15 mouse cellular contexts compared by ENCODE assay signal in genomic region chr17:35209785-35210535, GRCm38 (mm10). TPM values are rescaled to one million over a fixed set of nuclear protein-coding genes. Genes with fewer than 3 reads are reported as not detected.
DNase-seq lines count a peak whose midpoint lies in the region; TF ChIP-seq lines count a peak whose summit lies in the region.
"Had no signal": no experiment of that assay in that cellular context is flagged by ENCODE, and none has a peak within 500 bp of the region (broad histone marks: within the 10 kb centered on the region; RNA-seq: fewer than 3 reads in every experiment).

No protein-coding gene starts in this region.

- H3K4me3 ChIP-seq in liver, adult 2 months (ENCODE audit: insufficient read depth, low read depth, low read length): no peak overlapping the region
- H3K4me3 ChIP-seq in CH12.LX (replicated peaks in 1 of 3; ENCODE audit: low read depth in 2 of 3, low read length in 2 of 3, poor library complexity in 1 of 3): no peak overlapping the region
- H3K4me3 ChIP-seq in spleen, adult 2 months (ENCODE audit: extremely low read depth, insufficient read depth, insufficient read length): peak overlapping the region; percentile 5; the same call in 1 of the 2 replicates
- H3K4me3 ChIP-seq: hindbrain, embryonic 13.5 days; midbrain, embryonic 13.5 days; neural tube, embryonic 15.5 days had no signal

- no peaks in the 10 kb centered on the region for H3K9me3 ChIP-seq in CH12.LX (replicated peaks; ENCODE audit: low read length)
- H3K9me3 ChIP-seq: hindbrain, embryonic 13.5 days; midbrain, embryonic 13.5 days; neural tube, embryonic 15.5 days had no signal

- no peak for TF ChIP-seq CTCF in liver, adult 2 months (IDR thresholded peaks at IDR 0.05; ENCODE audit: low read depth, low read length)
- TF ChIP-seq CTCF in CH12.LX (conservative IDR thresholded peaks at IDR 0.05 in 1 of 2, IDR thresholded peaks at IDR 0.05 in 1 of 2; ENCODE audit: low read depth in 2 of 2, low read length in 2 of 2): no peak
- TF ChIP-seq CTCF in spleen, adult 2 months (IDR thresholded peaks at IDR 0.05; ENCODE audit: extremely low read depth, insufficient read depth, insufficient read length, insufficient replicate concordance): no peak

- dilution Hi-C loops in CH12.LX (cut with MboI; ENCODE audit: extremely low pct_ligation_motif_present, extremely low pct_unique_long_range_greater_than_20kb, low sequenced_read_pairs): no loop called here

- H3K79me2 ChIP-seq in liver, adult 2 months (ENCODE audit: control insufficient read depth, insufficient read depth, low read length): no peaks in the 10 kb centered on the region
- H3K79me2 ChIP-seq in CH12.LX (replicated peaks; ENCODE audit: control insufficient read depth, extremely low read depth, insufficient read depth, poor library complexity, severe bottlenecking): no peaks in the 10 kb centered on the region

- TF ChIP-seq POLR2A in liver, adult 2 months (IDR thresholded peaks at IDR 0.05; ENCODE audit: extremely low read depth, insufficient read depth, low read length): no peak
- peak; percentile 46 for TF ChIP-seq POLR2A in CH12.LX (IDR thresholded peaks at IDR 0.05; ENCODE audit: low read depth, low read length)
- TF ChIP-seq POLR2A in spleen, adult 2 months (IDR thresholded peaks at IDR 0.05; ENCODE audit: low read depth, low read length): no peak

- no peaks in the 10 kb centered on the region for H3K36me3 ChIP-seq in liver, adult 2 months (ENCODE audit: control insufficient read depth, insufficient read depth, low read length)
- H3K36me3 ChIP-seq in CH12.LX (replicated peaks in 1 of 2; ENCODE audit: control insufficient read depth in 1 of 2, insufficient read depth in 1 of 2, low read length in 1 of 2): no peaks in the 10 kb centered on the region
- no peaks in the 10 kb centered on the region for H3K36me3 ChIP-seq in spleen, adult 2 months (ENCODE audit: control insufficient read depth, insufficient read depth, low read length)
- H3K36me3 ChIP-seq: hindbrain, embryonic 13.5 days; midbrain, embryonic 13.5 days; neural tube, embryonic 15.5 days had no signal

- TF ChIP-seq RAD21 in CH12.LX (IDR thresholded peaks at IDR 0.05; ENCODE audit: low read depth, low read length): no peak; the same call in none of the 2 replicates

- no peaks in the 10 kb centered on the region for H3K4me1 ChIP-seq in liver, adult 2 months (ENCODE audit: control insufficient read depth, insufficient read depth, low read length)
- H3K4me1 ChIP-seq in CH12.LX (ENCODE audit: control insufficient read depth in 1 of 2, insufficient read depth in 2 of 2): peaks cover 28 to 80% of the 10 kb centered on the region in 2 experiments
- H3K4me1 ChIP-seq in spleen, adult 2 months (ENCODE audit: control insufficient read depth, insufficient read depth, insufficient read length): peaks cover 38% of the 10 kb centered on the region
- H3K4me1 ChIP-seq: midbrain, embryonic 13.5 days; neural tube, embryonic 15.5 days had no signal

- no peaks in the 10 kb centered on the region for H3K27me3 ChIP-seq in liver, adult 2 months (ENCODE audit: control insufficient read depth, insufficient read depth, low read length)
- H3K27me3 ChIP-seq in CH12.LX (replicated peaks): no peaks in the 10 kb centered on the region
- no peaks in the 10 kb centered on the region for H3K27me3 ChIP-seq in spleen, adult 2 months (ENCODE audit: control insufficient read depth, insufficient read depth, low read length)

- peak overlapping the region; percentile 72 for H3K4me2 ChIP-seq in CH12.LX (ENCODE audit: insufficient read depth, low read depth, poor library complexity, severe bottlenecking)
- H3K4me2 ChIP-seq: hindbrain, embryonic 13.5 days; lung, embryonic 14.5 days; midbrain, embryonic 13.5 days; neural tube, embryonic 15.5 days had no signal

- peak; percentile 92 for TF ChIP-seq EP300 in CH12.LX (IDR thresholded peaks at IDR 0.05; ENCODE audit: low read length)

- WGBS in liver, adult 2 months: 68% methylated on average over 12 of the region's 12 CpGs
- WGBS in spleen, adult 2 months: 10% methylated on average over 12 of the region's 12 CpGs

- H3K9ac ChIP-seq in liver, adult 2 months (ENCODE audit: low read depth, low read length): no peak overlapping the region
- H3K9ac ChIP-seq in CH12.LX (ENCODE audit: insufficient read depth, low read depth): peak overlapping the region; percentile 62
- H3K9ac ChIP-seq: hindbrain, embryonic 13.5 days; lung, embryonic 14.5 days; midbrain, embryonic 13.5 days; neural tube, embryonic 15.5 days had no signal

- in situ Hi-C loops in CH12.LX (cut with MboI; ENCODE audit: low pct_ligation_motif_present, low pct_unique_long_range_greater_than_20kb, low sequenced_read_pairs): no loop called here

- H3K27ac ChIP-seq in liver, adult 2 months (replicated peaks; ENCODE audit: insufficient read depth, low read depth, low read length): peak overlapping the region; percentile 4; the same call in 1 of the 2 replicates
- H3K27ac ChIP-seq in CH12.LX (ENCODE audit: insufficient read depth, low read depth): peak overlapping the region; percentile 97
- peak overlapping the region; percentile 84 for H3K27ac ChIP-seq in spleen, adult 2 months (ENCODE audit: insufficient read depth, low read length)
- H3K27ac ChIP-seq: hindbrain, embryonic 13.5 days; midbrain, embryonic 13.5 days; neural tube, embryonic 15.5 days had no signal

- no peak for DNase-seq in liver, adult 2 months (ENCODE audit: extremely low read depth, low read depth, low spot score)
- no peak for DNase-seq in liver
- peak; percentile 94 for DNase-seq in CH12.LX (ENCODE audit: extremely low read depth)
- DNase-seq in induced T-regulatory cell, adult 2 months (ENCODE audit: low read depth): peak; percentile 96
- peak; percentile 73 to 84 for DNase-seq in spleen, adult 2 months (ENCODE audit: low read depth in 1 of 2, low spot score in 2 of 2)
- no peak for DNase-seq in embryo, embryonic 10 days (ENCODE audit: low spot score)
- no peak for DNase-seq in neural tube, embryonic 10.5 days (ENCODE audit: extremely low spot score, low spot score)
- DNase-seq: kidney, adult 9 months; layer of hippocampus, adult 9-11 months; lung, embryonic 14.5 days; right cerebral cortex, postnatal 25 days had no signal

TF ChIP-seq in CH12.LX, 34 proteins besides CTCF, POLR2A, EP300 and RAD21 (continues in another document):
- TF ChIP-seq NRF1 (IDR thresholded peaks at IDR 0.05; ENCODE audit: low read depth, low read length) (0 out of 2 replicates have a peak, but pooled peaks have one; percentile 32), NELFE (IDR thresholded peaks at IDR 0.05; ENCODE audit: low read depth, low read length) (no peak), MEF2A (IDR thresholded peaks at IDR 0.05; ENCODE audit: borderline replicate concordance, low read depth, low read length) (peak; percentile 93), HCFC1 (IDR thresholded peaks at IDR 0.05; ENCODE audit: low read depth, low read length) (peak; percentile 58), GABPA (IDR thresholded peaks at IDR 0.05; ENCODE audit: insufficient replicate concordance, low read depth, low read length) (no peak), UBTF (IDR thresholded peaks at IDR 0.05; ENCODE audit: low read depth, low read length) (0 out of 2 replicates have a peak, but pooled peaks have one; percentile 64), ZC3H11A (IDR thresholded peaks at IDR 0.05; ENCODE audit: low read depth, low read length) (no peak), USF1 (IDR thresholded peaks at IDR 0.05; ENCODE audit: low read depth, low read length) (no peak), IRF4 (IDR thresholded peaks at IDR 0.05; ENCODE audit: low read depth, low read length) (peak; percentile 92), CHD1 (IDR thresholded peaks at IDR 0.05; ENCODE audit: low read depth, low read length) (no peak), MAZ (IDR thresholded peaks at IDR 0.05; ENCODE audit: low read depth, low read length) (peak; percentile 99), SIN3A (IDR thresholded peaks at IDR 0.05; ENCODE audit: low read length) (peak; percentile 92), JUND (conservative IDR thresholded peaks at IDR 0.05; ENCODE audit: low read depth, low read length) (peak; percentile 70), ZKSCAN1 (IDR thresholded peaks at IDR 0.05; ENCODE audit: borderline replicate concordance, low read depth, low read length) (no peak), RCOR1 (conservative IDR thresholded peaks at IDR 0.05; ENCODE audit: low read depth, low read length) (peak; percentile 97)

RNA-seq across cellular contexts. Expression of gene Lta, which starts 4.8 kb away (rescaled TPM):
- total RNA-seq in liver, adult 2 months (2014; rRNA removed): 0.27 TPM in 1 of 2 replicates, not detected in the other
- 0.06 TPM in 1 of 2 replicates, not detected in the other for polyA plus RNA-seq in liver, adult 2 months (2012; rRNA removed)
- 8.9 and 13.4 TPM in 2 replicates for total RNA-seq in CH12.LX (2012; rRNA removed)
- total RNA-seq in CH12.LX (2014; rRNA removed): 18.9 and 19.6 TPM in 2 replicates
- 50.4 and 53.0 TPM in 2 replicates for polyA plus RNA-seq in CH12.LX (2012; ENCODE audit: insufficient read length, low read depth)
- 24.8 and 26.8 TPM in 2 replicates for polyA plus RNA-seq in spleen, adult 2 months (2012; rRNA removed)

RNA-seq across cellular contexts. Expression of gene Tnf, which starts 8.2 kb away (rescaled TPM):
- total RNA-seq in liver, adult 2 months (2014; rRNA removed): 0.13 TPM in 1 of 2 replicates, not detected in the other
- polyA plus RNA-seq in liver, adult 2 months (2012; rRNA removed): 0.15 and 0.29 TPM in 2 replicates
- 18.8 and 28.0 TPM in 2 replicates for total RNA-seq in CH12.LX (2012; rRNA removed)
- 19.0 and 20.8 TPM in 2 replicates for total RNA-seq in CH12.LX (2014; rRNA removed)
- polyA plus RNA-seq in CH12.LX (2012; ENCODE audit: insufficient read length, low read depth): 25.2 and 28.3 TPM in 2 replicates
- polyA plus RNA-seq in spleen, adult 2 months (2012; rRNA removed): 7.5 and 13.2 TPM in 2 replicates
- polyA plus RNA-seq: hindbrain, embryonic 13.5 days; limb, embryonic 11.5 days; midbrain, embryonic 13.5 days had no signal

RNA-seq across cellular contexts. Expression of gene Gm16181, which starts 10.7 kb away (rescaled TPM):
- total RNA-seq in liver, adult 2 months (2014; rRNA removed): 0.37 TPM in 1 of 2 replicates, not detected in the other
- not detected in 2 replicates for polyA plus RNA-seq in liver, adult 2 months (2012; rRNA removed)
- total RNA-seq in CH12.LX (2012; rRNA removed) (not detected in 2 replicates), CH12.LX (2014; rRNA removed) (not detected in 2 replicates)
- polyA plus RNA-seq in CH12.LX (2012; ENCODE audit: insufficient read length, low read depth): not detected in 2 replicates
- 0.34 TPM in 1 of 2 replicates, not detected in the other for polyA plus RNA-seq in spleen, adult 2 months (2012; rRNA removed)
- polyA plus RNA-seq: limb, embryonic 11.5 days; neural tube, embryonic 15.5 days had no signal

RNA-seq across cellular contexts. Expression of gene Ltb, which starts 15.7 kb away (rescaled TPM):
- total RNA-seq in liver, adult 2 months (2014; rRNA removed): 1.8 and 3.0 TPM in 2 replicates
- 2.6 and 4.7 TPM in 2 replicates for polyA plus RNA-seq in liver, adult 2 months (2012; rRNA removed)
- 120 and 150 TPM in 2 replicates for total RNA-seq in CH12.LX (2012; rRNA removed)
- total RNA-seq in CH12.LX (2014; rRNA removed): 228 and 234 TPM in 2 replicates
- 263 and 267 TPM in 2 replicates for polyA plus RNA-seq in CH12.LX (2012; ENCODE audit: insufficient read length, low read depth)
- 531 and 756 TPM in 2 replicates for polyA plus RNA-seq in spleen, adult 2 months (2012; rRNA removed)
- polyA plus RNA-seq: lung, embryonic 14.5 days had no signal

RNA-seq across cellular contexts. Expression of gene Lst1, which starts 21.7 kb away (rescaled TPM):
- 10.2 and 13.0 TPM in 2 replicates for total RNA-seq in liver, adult 2 months (2014; rRNA removed)
- polyA plus RNA-seq in liver, adult 2 months (2012; rRNA removed): 5.9 and 11.8 TPM in 2 replicates
- total RNA-seq in CH12.LX (2012; rRNA removed) (6.0 and 8.4 TPM in 2 replicates), CH12.LX (2014; rRNA removed) (2.9 and 4.4 TPM in 2 replicates)
- 8.5 and 9.0 TPM in 2 replicates for polyA plus RNA-seq in CH12.LX (2012; ENCODE audit: insufficient read length, low read depth)
- polyA plus RNA-seq in spleen, adult 2 months (2012; rRNA removed): 109 and 112 TPM in 2 replicates

Comparison
In these comparisons a context has a peak if more than half of its experiments do, and no peak if none do; other contexts are left out.
1. DNase-seq: peak in CH12.LX (single experiment), induced T-regulatory cell, adult 2 months (single experiment) and spleen, adult 2 months (2 of 2); none in liver, adult 2 months (single experiment), liver (single experiment), embryo, embryonic 10 days (single experiment) and neural tube, embryonic 10.5 days (single experiment).
2. H3K27ac ChIP-seq: peak in every context shown above with its lines; median percentile 97 in CH12.LX; 84 in spleen, adult 2 months; 4 in liver, adult 2 months.
3. RNA of gene Lta, which starts 4.8 kb away (polyA plus RNA-seq): 50.4 to 53.0 TPM in CH12.LX and 24.8 to 26.8 TPM in spleen, adult 2 months; 0.06 TPM in liver, adult 2 months; every median in the first group is over 10 times any median in the second.